Mouse (Mus musculus) B cell, adult 67 days (primary cell): ENCODE measurements around the gene Cyp19a1. TPM values are rescaled to one million over a fixed set of nuclear protein-coding genes. Genes with fewer than 3 reads are reported as not detected.

Source experiments
- total RNA-seq, 2 experiments: library from RNA; stranded (reverse); gene quantifications; 4 replicates each; pipeline ENCODE4 v1.2.4; 2023

Gene Cyp19a1
- total RNA-seq: not detected

GRCm38 (mm10) chr9:54268010-54268409 lies at the start of gene Cyp19a1:
TSS of gene Cyp19a1 (minus strand) at chr9:54268110.

GRCm38 (mm10) chr9:54286331-54286987 lies 18.5 kb upstream of the Cyp19a1 start, which contains the start of gene Gldn:
TSS of gene Gldn (plus strand) at chr9:54286486.

Other genes starting within 250 kb of the Cyp19a1 start
- gene Tnfaip8l3, start 199.7 kb downstream of the Cyp19a1 start, total RNA-seq: not detected
- not detected for gene Gldn, start 18.4 kb upstream of the Cyp19a1 start, total RNA-seq
- gene Dmxl2, start 233.5 kb upstream of the Cyp19a1 start, total RNA-seq: under 1 TPM; 0.33 to 0.52 TPM